Mouse (Mus musculus) cortical plate, adult 2 months (tissue): ENCODE data around the gene Fermt2.

ENCODE experiments used
- CTCF ChIP-seq: fragments of 200-500 bp; IDR thresholded peaks from 2 replicates; pipeline ENCODE4 v1.5.1; 2011; ENCODE audit warnings: mild to moderate bottlenecking, control low read depth, low read length; ENCODE audit not compliant: insufficient read depth; ENCODE audit errors: extremely low read depth
- POLR2A ChIP-seq: fragments of 200-500 bp; IDR thresholded peaks from 2 replicates; pipeline ENCODE4 v1.6.1; 2011; ENCODE audit warnings: mild to moderate bottlenecking, low read length, control low read depth; ENCODE audit not compliant: insufficient read depth; ENCODE audit errors: extremely low read depth

DNA sequence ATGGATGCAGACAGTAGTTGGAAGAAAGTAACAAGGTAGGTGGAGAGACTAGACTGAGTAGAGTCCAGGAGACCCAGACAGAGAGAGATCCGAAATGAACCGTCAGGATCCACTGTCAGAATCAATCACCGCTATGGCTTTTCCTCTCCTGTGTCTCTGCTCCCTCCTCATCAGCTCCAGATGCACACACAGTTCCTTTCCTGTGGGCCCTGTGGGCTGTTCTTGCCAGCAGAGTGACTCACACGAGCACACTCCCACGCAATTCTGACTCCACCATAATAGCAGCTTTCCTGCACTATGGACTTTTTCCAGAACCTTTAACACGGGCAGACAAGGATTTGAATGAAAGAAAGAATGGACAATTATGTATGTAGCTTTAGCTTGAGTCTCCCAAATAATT, 31.8 kb upstream of the Fermt2 start:
- TF ChIP-seq CTCF = no peak
- no peak for TF ChIP-seq POLR2A
